Mouse (Mus musculus): ENCODE results near the gene S100a2. TPM values are rescaled to one million over a fixed set of nuclear protein-coding genes. Genes with fewer than 3 reads are reported as not detected.
A peak's percentile ranks its signal among the peaks of the same experiment; 100 is the strongest.

S100a2 gene
- polyA plus RNA-seq, 1 experiment from 2014 or later: not detected

DNA sequence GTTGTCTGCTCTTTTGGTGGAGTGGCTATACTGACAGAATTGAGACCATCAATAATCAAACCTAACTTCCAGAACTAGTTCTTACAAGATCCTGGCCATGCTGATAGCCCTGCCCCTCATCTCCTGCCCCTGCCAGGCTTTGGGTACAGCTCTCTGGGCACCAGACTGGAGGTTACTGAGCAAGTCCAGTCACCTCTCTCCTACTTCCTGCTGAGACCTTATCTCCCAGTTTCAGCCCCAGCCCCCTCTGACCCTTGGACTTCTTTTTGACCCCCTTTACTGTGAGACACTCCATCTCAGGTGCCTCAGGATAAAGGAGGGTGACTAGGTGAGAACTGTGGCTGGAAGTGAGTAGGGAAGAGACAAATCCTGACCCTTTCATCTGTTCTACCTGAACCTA, 19.1 kb downstream of the S100a2 start:
- Histone ChIP-seq H3K27me3 (no peaks in the 10 kb centered on the region), H3K9ac (no peak overlapping the region), H3K9me3 (no peaks in the 10 kb centered on the region), H3K4me2 (no peak overlapping the region), H3K36me3 (no peaks in the 10 kb centered on the region), H3K27ac (no peak overlapping the region), H3K4me3 (no peak overlapping the region), H3K4me1 (peaks cover 34% of the 10 kb centered on the region)
- no peak for ATAC-seq (ENCODE audit: borderline replicate concordance, extremely low read depth, low FRiP score, low TSS enrichment)

DNA sequence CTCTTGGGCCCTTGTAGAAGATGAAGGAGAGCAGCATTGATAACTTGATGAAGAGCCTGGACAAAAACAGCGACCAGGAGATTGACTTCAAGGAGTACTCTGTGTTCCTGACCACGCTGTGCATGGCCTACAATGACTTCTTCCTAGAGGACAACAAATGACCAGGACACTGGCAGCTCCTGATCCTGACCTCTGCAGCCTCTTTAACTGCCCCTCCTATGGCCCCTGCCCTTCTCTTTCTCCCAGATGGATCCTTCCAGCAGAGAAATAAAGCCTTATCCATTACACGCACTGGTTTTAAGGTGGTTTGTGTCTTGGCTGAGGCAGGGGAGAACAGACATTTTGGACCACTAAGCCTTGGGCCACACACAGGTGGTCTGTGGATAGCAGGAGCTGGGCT, 21.4 kb downstream of the S100a2 start:
- H3K9ac ChIP-seq: no peak overlapping the region
- H3K36me3 ChIP-seq: no peaks in the 10 kb centered on the region
- peaks cover 20% of the 10 kb centered on the region for H3K4me1 ChIP-seq
- 82% methylated on average over 3 of the region's 3 CpGs for WGBS
- H3K4me3 ChIP-seq: no peak overlapping the region
- H3K4me2 ChIP-seq: no peak overlapping the region
- no peaks in the 10 kb centered on the region for H3K27me3 ChIP-seq
- H3K9me3 ChIP-seq: no peaks in the 10 kb centered on the region
- H3K27ac ChIP-seq: no peak overlapping the region
- no peak for ATAC-seq (ENCODE audit: borderline replicate concordance, extremely low read depth, low FRiP score, low TSS enrichment)

DNA sequence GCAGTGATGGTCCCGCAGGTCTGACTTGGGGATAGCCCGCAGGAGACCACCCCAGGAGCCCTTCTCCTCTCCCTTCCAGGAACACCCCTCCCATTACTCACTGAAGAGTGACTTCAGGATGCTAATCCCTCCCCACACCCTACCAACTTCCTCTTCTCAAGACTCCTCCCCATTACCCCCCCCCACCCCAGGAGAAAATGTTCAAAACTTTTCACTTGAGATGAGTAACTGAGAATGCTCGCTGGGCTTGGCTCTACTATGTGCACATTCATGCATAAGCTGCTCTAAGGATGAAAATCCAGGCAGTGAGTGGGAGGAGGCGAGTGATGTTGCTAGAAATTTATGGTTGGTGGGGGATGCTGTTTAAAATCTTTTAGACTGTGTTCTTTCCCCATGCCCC, 22.0 kb downstream of the S100a2 start:
- Histone ChIP-seq H3K27ac (no peak overlapping the region), H3K27me3 (no peaks in the 10 kb centered on the region), H3K9me3 (no peaks in the 10 kb centered on the region), H3K4me2 (no peak overlapping the region), H3K4me1 (peaks cover 20% of the 10 kb centered on the region), H3K4me3 (no peak overlapping the region), H3K36me3 (no peaks in the 10 kb centered on the region), H3K9ac (no peak overlapping the region)
- no peak for ATAC-seq (ENCODE audit: borderline replicate concordance, extremely low read depth, low FRiP score, low TSS enrichment)
- WGBS: 57% methylated on average over 4 of the region's 4 CpGs

DNA sequence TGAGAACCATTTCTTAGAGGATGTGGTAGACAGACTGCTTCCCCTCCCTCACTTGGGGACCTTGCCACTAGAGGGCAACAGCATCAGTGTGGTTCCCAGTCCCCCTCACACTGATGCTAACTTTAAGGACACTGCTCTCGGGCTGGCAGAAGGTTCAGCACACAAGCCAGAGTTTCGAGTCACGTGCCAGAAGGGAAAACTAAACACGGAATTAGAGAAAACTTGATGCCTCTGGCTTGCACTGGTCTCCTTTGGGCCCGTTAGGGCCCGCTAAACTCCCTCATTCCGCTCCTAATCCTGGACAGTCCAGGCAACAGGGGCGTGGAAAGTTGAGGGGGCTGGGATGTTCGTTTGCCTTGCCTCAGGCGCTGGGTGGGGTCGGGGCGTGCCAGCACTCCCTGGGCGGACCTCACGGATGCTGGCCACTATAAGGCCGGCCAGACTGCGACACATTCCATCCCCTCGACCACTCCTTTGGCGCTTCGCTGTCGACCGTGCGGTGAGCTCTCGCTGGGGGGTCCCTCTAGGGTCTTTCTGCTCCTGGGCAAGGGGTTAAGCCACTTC, 22.8 kb downstream of the S100a2 start, which contains the start of gene S100a6:
Gene S100a6 (plus strand): TSS at position 155 of the 564 bp plus-strand sequence.
- H3K4me1 ChIP-seq: peaks cover 20% of the 10 kb centered on the region
- H3K4me2 ChIP-seq: peak within 1 kb of the TSS; percentile 77
- ATAC-seq (ENCODE audit: borderline replicate concordance, extremely low read depth, low FRiP score, low TSS enrichment): peak; percentile 73; the same call in 1 of the 2 replicates
- peak within 1 kb of the TSS; percentile 33 for H3K4me3 ChIP-seq
- no peaks in the 10 kb centered on the region for H3K27me3 ChIP-seq
- no peaks in the 10 kb centered on the region for H3K9me3 ChIP-seq
- no peaks in the 10 kb centered on the region for H3K36me3 ChIP-seq
- H3K9ac ChIP-seq: 0 out of 2 replicates have a peak within 1 kb of the TSS, but pooled peaks have one; percentile 10
- H3K27ac ChIP-seq: no peak within 1 kb of the TSS
- under 1% methylated on average over 23 of the region's 23 CpGs for WGBS

DNA sequence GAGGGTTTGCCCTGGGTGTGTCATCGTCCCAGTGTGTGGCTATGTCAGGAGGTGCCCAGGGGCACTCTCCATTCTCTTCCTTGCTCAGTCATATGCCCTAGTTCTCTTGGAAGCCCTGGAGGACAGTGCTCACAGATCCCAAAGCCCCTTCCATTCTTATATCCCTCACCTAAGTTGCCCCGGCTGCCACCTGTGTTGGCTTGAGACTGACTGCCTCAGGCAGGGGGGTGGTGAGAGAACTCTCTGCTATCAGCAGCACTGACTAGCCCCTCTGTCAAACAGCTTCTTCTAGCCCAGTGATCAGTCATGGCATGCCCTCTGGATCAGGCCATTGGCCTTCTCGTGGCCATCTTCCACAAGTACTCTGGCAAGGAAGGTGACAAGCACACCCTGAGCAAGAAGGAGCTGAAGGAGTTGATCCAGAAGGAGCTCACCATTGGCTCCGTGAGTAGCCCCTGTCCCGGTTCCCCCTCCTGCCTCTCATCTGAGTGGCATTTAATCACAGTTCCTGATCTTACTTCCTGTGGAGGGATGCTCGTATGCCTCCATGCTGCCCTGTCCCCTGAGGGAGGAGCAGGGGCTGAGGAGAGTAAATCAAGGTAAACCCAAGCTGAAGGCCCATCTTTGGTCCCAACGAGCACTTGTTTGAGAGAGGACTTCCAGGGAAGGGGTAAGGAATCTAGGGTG, 23.6 kb downstream of the S100a2 start:
- H3K27ac ChIP-seq: no peak overlapping the region
- no peak for ATAC-seq (ENCODE audit: borderline replicate concordance, extremely low read depth, low FRiP score, low TSS enrichment)
- no peaks in the 10 kb centered on the region for H3K27me3 ChIP-seq
- H3K36me3 ChIP-seq: no peaks in the 10 kb centered on the region
- H3K9ac ChIP-seq: no peak overlapping the region
- H3K4me1 ChIP-seq: peaks cover 20% of the 10 kb centered on the region
- peak overlapping the region; percentile 33 for H3K4me3 ChIP-seq
- H3K4me2 ChIP-seq: peak overlapping the region; percentile 77
- 58% methylated on average over 7 of the region's 7 CpGs for WGBS
- H3K9me3 ChIP-seq: no peaks in the 10 kb centered on the region

DNA sequence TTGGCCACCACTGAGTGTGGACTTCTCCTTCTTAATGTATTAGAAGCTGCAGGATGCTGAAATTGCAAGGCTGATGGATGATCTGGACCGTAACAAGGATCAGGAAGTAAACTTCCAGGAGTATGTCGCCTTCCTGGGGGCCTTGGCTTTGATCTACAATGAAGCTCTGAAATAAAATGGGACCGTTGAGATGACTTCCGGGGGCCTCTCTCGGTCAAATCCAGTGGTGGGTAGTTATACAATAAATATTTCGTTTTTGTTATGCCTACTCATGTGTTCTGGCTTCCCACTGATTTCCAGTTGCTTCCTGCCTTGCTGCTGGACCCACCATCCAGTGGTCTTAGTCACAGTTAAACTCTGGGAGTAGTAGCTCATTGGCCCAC, 24.1 kb downstream of the S100a2 start:
- H3K4me3 ChIP-seq: no peak overlapping the region
- H3K36me3 ChIP-seq: no peaks in the 10 kb centered on the region
- H3K27ac ChIP-seq: 0 out of 2 replicates have a peak overlapping the region, but pooled peaks have one; percentile 51
- no peaks in the 10 kb centered on the region for H3K27me3 ChIP-seq
- peaks cover 20% of the 10 kb centered on the region for H3K4me1 ChIP-seq
- no peak for ATAC-seq (ENCODE audit: borderline replicate concordance, extremely low read depth, low FRiP score, low TSS enrichment)
- peak overlapping the region; percentile 77 for H3K4me2 ChIP-seq
- H3K9me3 ChIP-seq: no peaks in the 10 kb centered on the region
- WGBS: 83% methylated on average over 6 of the region's 6 CpGs
- H3K9ac ChIP-seq: no peak overlapping the region

DNA sequence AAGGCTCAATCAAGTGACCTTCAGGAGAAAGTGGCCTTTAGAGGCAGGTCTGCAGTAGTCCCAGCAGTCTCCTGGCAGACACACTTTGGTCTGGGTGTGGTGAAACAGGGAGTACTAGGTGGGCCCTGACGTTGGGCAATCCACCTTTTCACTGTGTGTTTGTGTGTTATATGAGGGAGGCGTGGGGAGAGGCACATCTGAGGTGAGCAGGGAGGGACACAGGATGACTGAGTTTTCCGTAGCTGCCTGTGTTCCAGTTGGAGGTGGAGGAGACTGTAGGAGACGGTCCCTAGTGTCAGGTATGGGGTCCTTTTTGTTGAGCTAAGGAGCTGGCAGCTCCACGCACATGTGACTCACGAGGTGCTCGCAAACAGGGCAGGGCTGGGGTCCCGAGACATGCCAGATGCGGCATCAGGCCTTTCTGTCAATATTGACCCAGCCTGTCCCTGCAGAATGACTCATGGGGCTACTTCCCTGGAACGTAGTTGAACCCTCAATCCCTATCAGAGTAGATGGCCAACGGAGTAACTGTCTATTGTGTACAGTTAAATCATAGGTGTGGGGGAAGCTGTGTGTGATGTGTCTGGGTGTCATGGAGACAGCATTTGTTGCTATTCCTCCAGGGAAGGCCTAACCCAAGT, 24.7 kb downstream of the S100a2 start:
- peaks cover 20% of the 10 kb centered on the region for H3K4me1 ChIP-seq
- H3K27ac ChIP-seq: peak overlapping the region; percentile 51
- H3K9ac ChIP-seq: no peak overlapping the region
- WGBS: 61% methylated on average over 11 of the region's 11 CpGs
- H3K4me2 ChIP-seq: peak overlapping the region; percentile 77
- H3K36me3 ChIP-seq: no peaks in the 10 kb centered on the region
- H3K4me3 ChIP-seq: no peak overlapping the region
- no peaks in the 10 kb centered on the region for H3K27me3 ChIP-seq
- 0 out of 2 replicates have a peak, but pooled peaks have one; percentile 17 for ATAC-seq (ENCODE audit: borderline replicate concordance, extremely low read depth, low FRiP score, low TSS enrichment)
- no peaks in the 10 kb centered on the region for H3K9me3 ChIP-seq

DNA sequence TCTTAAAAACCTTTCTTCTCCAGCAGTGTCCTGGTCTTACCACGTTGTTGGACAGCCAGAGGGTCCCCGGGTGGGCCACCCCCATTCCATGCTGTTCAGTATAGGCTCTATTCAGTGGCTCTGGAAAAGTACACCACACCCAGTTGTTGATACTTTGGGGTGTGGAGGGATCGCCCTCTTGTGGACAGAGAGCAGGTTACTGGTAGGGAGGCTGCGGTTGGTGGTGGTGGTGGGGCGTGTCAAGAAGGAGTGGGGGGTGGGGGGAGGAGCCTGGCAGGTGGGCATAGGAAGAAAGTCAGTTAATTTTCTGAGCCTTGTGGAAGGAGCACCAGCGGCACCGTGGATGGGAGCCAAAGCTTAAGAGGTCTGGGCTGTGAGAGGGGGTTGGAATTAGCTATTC, 25.4 kb downstream of the S100a2 start:
- Histone ChIP-seq H3K9ac (no peak overlapping the region), H3K27me3 (no peaks in the 10 kb centered on the region), H3K27ac (peak overlapping the region; percentile 51), H3K36me3 (no peaks in the 10 kb centered on the region), H3K9me3 (no peaks in the 10 kb centered on the region), H3K4me2 (peak overlapping the region; percentile 77), H3K4me1 (peaks cover 20% of the 10 kb centered on the region), H3K4me3 (no peak overlapping the region)
- 7% methylated on average over 7 of the region's 7 CpGs for WGBS
- peak; percentile 77 for ATAC-seq (ENCODE audit: borderline replicate concordance, extremely low read depth, low FRiP score, low TSS enrichment)

DNA sequence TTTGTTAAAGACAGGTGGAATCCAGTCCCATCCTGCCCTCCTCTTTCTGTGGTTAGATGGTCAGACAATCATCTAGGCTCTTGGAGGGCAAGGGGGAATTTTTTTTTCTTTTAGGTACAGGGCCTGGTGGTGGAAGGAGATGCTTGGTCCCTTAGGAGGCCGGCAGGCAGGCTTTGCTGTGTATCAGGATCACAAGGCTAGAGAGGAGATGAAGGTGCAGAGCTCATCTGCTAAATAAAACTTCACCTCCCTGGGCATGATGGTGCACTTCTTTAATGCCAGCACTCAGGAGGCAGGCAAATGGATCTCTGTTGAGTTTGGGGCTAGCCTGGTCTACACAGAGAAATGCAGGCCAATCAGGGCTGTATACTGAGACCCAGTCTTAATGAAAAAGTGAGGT, 25.9 kb downstream of the S100a2 start:
- Histone ChIP-seq H3K9me3 (no peaks in the 10 kb centered on the region), H3K27me3 (no peaks in the 10 kb centered on the region), H3K4me2 (no peak overlapping the region; the same call in 1 of the 2 replicates), H3K27ac (peak overlapping the region; percentile 48; the same call in 1 of the 2 replicates), H3K4me3 (no peak overlapping the region), H3K4me1 (peaks cover 20% of the 10 kb centered on the region), H3K36me3 (no peaks in the 10 kb centered on the region), H3K9ac (no peak overlapping the region)
- 50% methylated on average over 1 of the region's 1 CpGs for WGBS
- ATAC-seq (ENCODE audit: borderline replicate concordance, extremely low read depth, low FRiP score, low TSS enrichment): no peak

DNA sequence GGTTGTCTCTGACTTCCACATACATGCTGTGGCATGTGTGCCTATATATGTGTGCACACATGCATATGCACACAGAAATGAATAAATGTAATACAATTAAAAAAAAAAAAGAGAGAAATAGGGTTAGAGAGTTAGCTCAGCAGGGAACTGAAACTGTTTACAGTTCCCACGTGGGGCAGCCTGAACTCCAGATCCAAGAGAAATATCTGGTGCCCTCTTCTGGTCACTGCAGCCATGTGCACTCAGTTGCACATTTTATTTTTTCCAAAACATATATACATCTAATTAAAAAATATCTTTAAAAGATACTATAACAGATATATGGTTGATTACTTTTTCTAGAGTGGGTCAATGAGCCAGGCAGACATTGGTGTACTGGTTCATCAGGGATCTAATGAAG, 27.5 kb downstream of the S100a2 start:
- ATAC-seq (ENCODE audit: borderline replicate concordance, extremely low read depth, low FRiP score, low TSS enrichment): no peak
- no peak overlapping the region for H3K9ac ChIP-seq
- no peaks in the 10 kb centered on the region for H3K36me3 ChIP-seq
- no peaks in the 10 kb centered on the region for H3K9me3 ChIP-seq
- no peak overlapping the region for H3K27ac ChIP-seq
- peaks cover 20% of the 10 kb centered on the region for H3K4me1 ChIP-seq
- no peaks in the 10 kb centered on the region for H3K27me3 ChIP-seq
- H3K4me3 ChIP-seq: no peak overlapping the region
- no peak overlapping the region for H3K4me2 ChIP-seq
- 24% methylated on average over 1 of the region's 1 CpGs for WGBS

DNA sequence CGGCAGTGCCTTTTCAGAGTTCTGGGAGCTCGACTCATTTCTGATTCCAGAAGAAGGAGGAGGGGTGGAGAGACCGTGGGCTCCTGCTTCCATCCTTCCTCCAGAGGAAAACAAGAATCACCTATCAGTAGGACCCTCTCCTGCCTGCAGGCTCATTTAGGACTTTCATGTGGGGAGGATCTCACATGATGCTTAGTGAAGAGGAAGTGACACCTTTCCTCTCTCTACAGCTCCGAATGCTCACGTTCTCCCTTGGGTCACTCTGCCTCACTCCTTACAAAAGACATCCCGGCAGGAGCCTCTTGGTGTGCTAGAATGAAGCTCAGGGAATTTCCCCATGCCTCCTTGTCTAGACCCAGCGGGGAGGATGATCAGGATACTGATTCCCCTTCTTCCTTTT, 31.5 kb downstream of the S100a2 start:
- Histone ChIP-seq H3K9me3 (no peaks in the 10 kb centered on the region), H3K9ac (no peak overlapping the region), H3K27me3 (no peaks in the 10 kb centered on the region), H3K4me2 (no peak overlapping the region), H3K36me3 (no peaks in the 10 kb centered on the region), H3K27ac (no peak overlapping the region), H3K4me3 (no peak overlapping the region), H3K4me1 (peaks cover 17% of the 10 kb centered on the region)
- no peak for ATAC-seq (ENCODE audit: borderline replicate concordance, extremely low read depth, low FRiP score, low TSS enrichment)
- 30% methylated on average over 7 of the region's 7 CpGs for WGBS

DNA sequence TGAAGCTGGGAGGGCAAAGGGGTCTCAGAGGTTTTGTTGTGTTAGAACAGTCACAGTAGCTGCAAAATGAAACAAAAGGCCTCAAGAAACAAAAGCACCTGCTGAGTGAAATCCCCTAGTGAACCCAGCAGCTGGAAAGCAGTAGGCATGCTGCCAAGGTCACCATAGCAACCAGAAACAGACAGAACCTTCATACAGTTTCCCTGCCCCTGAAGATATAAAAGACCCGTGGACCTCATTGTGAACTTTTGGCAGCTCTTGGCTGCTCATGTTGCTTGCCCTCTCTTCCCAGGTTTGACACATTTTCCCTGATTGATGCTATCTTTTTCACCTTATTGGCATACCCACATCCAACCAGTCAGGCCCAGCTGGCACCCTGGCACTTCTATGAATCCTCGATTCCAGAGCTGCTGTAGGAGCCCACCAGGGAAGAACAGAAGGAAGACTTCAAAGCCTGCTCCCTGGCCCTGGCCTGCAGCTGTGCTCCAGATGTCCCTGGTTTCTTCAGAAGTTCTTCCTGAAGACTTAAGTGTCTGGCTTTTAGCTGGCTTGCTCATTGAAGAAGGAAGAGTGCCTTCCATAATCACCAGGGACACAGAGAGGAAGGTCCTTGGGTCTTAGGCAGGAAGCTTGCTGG, 33.5 kb downstream of the S100a2 start:
- peak overlapping the region; percentile 53 for H3K27ac ChIP-seq
- no peak overlapping the region for H3K9ac ChIP-seq
- H3K27me3 ChIP-seq: no peaks in the 10 kb centered on the region
- peaks cover 17% of the 10 kb centered on the region for H3K4me1 ChIP-seq
- no peaks in the 10 kb centered on the region for H3K36me3 ChIP-seq
- ATAC-seq (ENCODE audit: borderline replicate concordance, extremely low read depth, low FRiP score, low TSS enrichment): peak; percentile 46; the same call in 1 of the 2 replicates
- H3K4me2 ChIP-seq: no peak overlapping the region
- no peak overlapping the region for H3K4me3 ChIP-seq
- WGBS: 18% methylated on average over 2 of the region's 2 CpGs
- no peaks in the 10 kb centered on the region for H3K9me3 ChIP-seq
